Mouse (Mus musculus) kidney, postnatal 36 days (tissue): ENCODE measurements around the gene Hbb-bt.
A peak's percentile ranks its signal among the peaks of the same experiment; 100 is the strongest.
"Not testable (repeated sequence)": the region's sequence is repeated elsewhere in the genome, so short reads cannot be mapped to it uniquely, and the experiment has no call there.

Experiments used
- DNase-seq, 2 experiments: peaks; one replicate each; pipeline ENCODE4 v3.0.0; 2021 to 2022; ENCODE audit warnings: mixed read lengths in 2 of 2

Hbb-bt gene

GRCm38 (mm10) chr7:103808120-103808519, 5.7 kb downstream of the Hbb-bt start:
- DNase-seq = not testable (repeated sequence)

GRCm38 (mm10) chr7:103806856-103807255, 6.9 kb downstream of the Hbb-bt start:
- DNase-seq = peak; percentile 1 to 9

GRCm38 (mm10) chr7:103792669-103793388, 21.0 kb downstream of the Hbb-bt start:
- DNase-seq = no peak

- no peak for DNase-seq
Observed at GRCm38 (mm10) chr7:103791721-103792120, 22.1 kb downstream of the Hbb-bt start, which contains the start of gene Olfr67. TSS of gene Olfr67 (minus strand) at chr7:103791821.

GRCm38 (mm10) chr7:103779598-103779997, 34.2 kb downstream of the Hbb-bt start, which contains the start of gene Olfr68:
TSS of gene Olfr68 (minus strand) at chr7:103779698.
- no peak for DNase-seq

- not testable (repeated sequence) for DNase-seq
Observed at GRCm38 (mm10) chr7:103777652-103778051, 36.1 kb downstream of the Hbb-bt start.

- no peak for DNase-seq
Observed at GRCm38 (mm10) chr7:103771494-103771893, 42.3 kb downstream of the Hbb-bt start, which contains the start of gene Olfr69. TSS of gene Olfr69 (minus strand) at chr7:103771594.

GRCm38 (mm10) chr7:103767687-103768086, 46.1 kb downstream of the Hbb-bt start:
- DNase-seq = not testable (repeated sequence)
